In genomic region chr1:80033121-80033520, GRCm38 (mm10) we compare ENCODE assay signal across 16 mouse cellular contexts.
DNase-seq lines count a peak whose midpoint lies in the region; ATAC-seq and TF ChIP-seq lines count a peak whose summit lies in the region.
"Had no signal": no experiment of that assay in that cellular context is flagged by ENCODE, and none has a peak within 500 bp of the region (broad histone marks: within the 10 kb centered on the region; RNA-seq: fewer than 3 reads in every experiment).

No protein-coding gene starts in this region.

- 49% methylated on average over 2 of the region's 2 CpGs for WGBS in heart, embryonic 15.5 days
- 51% methylated on average over 2 of the region's 2 CpGs for WGBS in stomach, embryonic 14.5 days
- WGBS in stomach, postnatal 0 days = 45% methylated on average over 2 of the region's 2 CpGs
- 13% methylated on average over 2 of the region's 2 CpGs for WGBS in hindbrain, embryonic 16.5 days
- 43% methylated on average over 2 of the region's 2 CpGs for WGBS in stomach, embryonic 15.5 days

- peak overlapping the region; percentile 31; the same call in 1 of the 2 replicates for H3K27ac ChIP-seq in heart, embryonic 15.5 days
- H3K27ac ChIP-seq in stomach, embryonic 14.5 days (ENCODE audit: low read length) = 0 out of 2 replicates have a peak overlapping the region, but pooled peaks have one; percentile 15
- no peak overlapping the region for H3K27ac ChIP-seq in stomach, postnatal 0 days (replicated peaks)
- H3K27ac ChIP-seq in hindbrain, embryonic 16.5 days (ENCODE audit: low read depth, low read length) = no peak overlapping the region
- 0 out of 2 replicates have a peak overlapping the region, but pooled peaks have one; percentile 45 for H3K27ac ChIP-seq in stomach, embryonic 15.5 days
- H3K27ac ChIP-seq: limb, embryonic 12.5 days; macrophage had no signal

- H3K36me3 ChIP-seq in heart, embryonic 15.5 days = no peaks in the 10 kb centered on the region
- no peaks in the 10 kb centered on the region for H3K36me3 ChIP-seq in stomach, embryonic 14.5 days (ENCODE audit: control insufficient read depth, insufficient read depth, low read length)
- H3K36me3 ChIP-seq in stomach, postnatal 0 days (ENCODE audit: control insufficient read depth, insufficient read depth, low read length) = no peaks in the 10 kb centered on the region
- no peaks in the 10 kb centered on the region for H3K36me3 ChIP-seq in hindbrain, embryonic 16.5 days (ENCODE audit: control insufficient read depth, insufficient read depth, low read length)
- H3K36me3 ChIP-seq in stomach, embryonic 15.5 days = no peaks in the 10 kb centered on the region
- H3K36me3 ChIP-seq: G1E; limb, embryonic 12.5 days had no signal

- no peaks in the 10 kb centered on the region for H3K27me3 ChIP-seq in heart, embryonic 15.5 days
- no peaks in the 10 kb centered on the region for H3K27me3 ChIP-seq in stomach, embryonic 14.5 days (ENCODE audit: control insufficient read depth, insufficient read depth, low read length)
- no peaks in the 10 kb centered on the region for H3K27me3 ChIP-seq in stomach, postnatal 0 days (ENCODE audit: control insufficient read depth, insufficient read depth, low read length)
- no peaks in the 10 kb centered on the region for H3K27me3 ChIP-seq in hindbrain, embryonic 16.5 days (replicated peaks; ENCODE audit: control insufficient read depth, insufficient read depth, low read length)
- no peaks in the 10 kb centered on the region for H3K27me3 ChIP-seq in stomach, embryonic 15.5 days (replicated peaks)
- H3K27me3 ChIP-seq: limb, embryonic 12.5 days had no signal

- TF ChIP-seq EP300 in stomach, postnatal 0 days (optimal IDR thresholded peaks at IDR 0.05) = no peak

- peaks cover 18% of the 10 kb centered on the region for H3K4me1 ChIP-seq in heart, embryonic 15.5 days (replicated peaks)
- H3K4me1 ChIP-seq in stomach, embryonic 14.5 days (ENCODE audit: control insufficient read depth, insufficient read depth, low read length) = no peaks in the 10 kb centered on the region
- no peaks in the 10 kb centered on the region for H3K4me1 ChIP-seq in stomach, postnatal 0 days (replicated peaks; ENCODE audit: control insufficient read depth, insufficient read depth)
- H3K4me1 ChIP-seq in hindbrain, embryonic 16.5 days (ENCODE audit: control insufficient read depth, insufficient read depth, low read depth, low read length) = no peaks in the 10 kb centered on the region; the same call in 1 of the 2 replicates
- H3K4me1 ChIP-seq in stomach, embryonic 15.5 days = no peaks in the 10 kb centered on the region

- TF ChIP-seq CTCF in stomach, postnatal 0 days (IDR thresholded peaks at IDR 0.05; ENCODE audit: low read depth) = no peak

- DNase-seq in heart, adult 18-20 months = no peak
- no peak for DNase-seq in stomach, postnatal 0 days (ENCODE audit: low spot score)
- no peak for DNase-seq in thymus, postnatal 0 days (ENCODE audit: low spot score)
- DNase-seq in left cerebral cortex, postnatal 4 days = no peak
- DNase-seq: B cell, adult 2 months; cerebellum, adult 11-12 months; gastrocnemius, postnatal 36 days; kidney, postnatal 25 days; retina, postnatal 1 day had no signal

- H3K4me2 ChIP-seq in heart, embryonic 15.5 days = no peak overlapping the region
- H3K4me2 ChIP-seq in stomach, embryonic 14.5 days (replicated peaks; ENCODE audit: low read depth, low read length) = no peak overlapping the region
- H3K4me2 ChIP-seq in stomach, postnatal 0 days (replicated peaks; ENCODE audit: low read depth) = no peak overlapping the region
- no peak overlapping the region for H3K4me2 ChIP-seq in hindbrain, embryonic 16.5 days (ENCODE audit: low read length)
- no peak overlapping the region for H3K4me2 ChIP-seq in stomach, embryonic 15.5 days
- H3K4me2 ChIP-seq: limb, embryonic 12.5 days had no signal

- H3K9me3 ChIP-seq in heart, embryonic 15.5 days (replicated peaks) = no peaks in the 10 kb centered on the region
- no peaks in the 10 kb centered on the region for H3K9me3 ChIP-seq in stomach, embryonic 14.5 days (ENCODE audit: control insufficient read depth, low read depth, low read length)
- no peaks in the 10 kb centered on the region for H3K9me3 ChIP-seq in stomach, postnatal 0 days (ENCODE audit: control insufficient read depth, low read length)
- H3K9me3 ChIP-seq in hindbrain, embryonic 16.5 days (ENCODE audit: control insufficient read depth, low read length) = no peaks in the 10 kb centered on the region
- H3K9me3 ChIP-seq in stomach, embryonic 15.5 days = no peaks in the 10 kb centered on the region
- H3K9me3 ChIP-seq: G1E; limb, embryonic 12.5 days had no signal

- ATAC-seq in heart, embryonic 15.5 days (replicated peaks; ENCODE audit: insufficient number of reproducible peaks, insufficient read depth, low FRiP score, low read depth) = no peak
- no peak for ATAC-seq in stomach, embryonic 14.5 days (ENCODE audit: insufficient number of reproducible peaks, insufficient read depth, low FRiP score, low read depth)
- no peak for ATAC-seq in stomach, postnatal 0 days (ENCODE audit: low FRiP score, low TSS enrichment)
- ATAC-seq in hindbrain, embryonic 16.5 days = peak; percentile 15; the same call in 1 of the 2 replicates
- no peak for ATAC-seq in stomach, embryonic 15.5 days (ENCODE audit: insufficient read depth, low FRiP score, low read depth)

- H3K9ac ChIP-seq in heart, embryonic 15.5 days = no peak overlapping the region
- no peak overlapping the region for H3K9ac ChIP-seq in stomach, embryonic 14.5 days (replicated peaks; ENCODE audit: low read depth, low read length)
- H3K9ac ChIP-seq in stomach, postnatal 0 days (ENCODE audit: low read length) = no peak overlapping the region
- H3K9ac ChIP-seq in hindbrain, embryonic 16.5 days (ENCODE audit: low read depth, low read length) = no peak overlapping the region
- no peak overlapping the region for H3K9ac ChIP-seq in stomach, embryonic 15.5 days
- H3K9ac ChIP-seq: limb, embryonic 12.5 days had no signal

- intact Hi-C loops in left cerebral cortex, postnatal 4 days (cut with DNase I) = loop anchor here (10.0 kb wide), 1 partner anchor 132 kb away; no protein-coding TSS in a partner anchor

- no peak overlapping the region for H3K4me3 ChIP-seq in heart, embryonic 15.5 days
- no peak overlapping the region for H3K4me3 ChIP-seq in stomach, embryonic 14.5 days (ENCODE audit: low read depth, low read length)
- no peak overlapping the region for H3K4me3 ChIP-seq in stomach, postnatal 0 days (ENCODE audit: low read depth, low read length)
- no peak overlapping the region for H3K4me3 ChIP-seq in hindbrain, embryonic 16.5 days (ENCODE audit: low read length)
- no peak overlapping the region for H3K4me3 ChIP-seq in stomach, embryonic 15.5 days (replicated peaks)
- H3K4me3 ChIP-seq: limb, embryonic 12.5 days had no signal

Comparison
In these comparisons a context has a peak if more than half of its experiments do, and no peak if none do; other contexts are left out.
1. H3K27ac ChIP-seq: peak in heart, embryonic 15.5 days (single experiment), stomach, embryonic 14.5 days (single experiment) and stomach, embryonic 15.5 days (single experiment); none in stomach, postnatal 0 days (single experiment) and hindbrain, embryonic 16.5 days (single experiment).